Mouse (Mus musculus): ENCODE results near the gene Tmem108. TPM values are rescaled to one million over a fixed set of nuclear protein-coding genes. Genes with fewer than 3 reads are reported as not detected.

The Tmem108 gene
- total and polyA plus RNA-seq, 2 experiments from 2014 or later = 23.5 to 25.1 TPM

- no peaks in the 10 kb centered on the region for H3K36me3 ChIP-seq (replicated peaks; ENCODE audit: control insufficient read depth, insufficient read depth, low read length)
- TF ChIP-seq EP300 (IDR thresholded peaks at IDR 0.05; ENCODE audit: low read depth) (no peak), CTCF (IDR thresholded peaks at IDR 0.05; ENCODE audit: low read depth) (no peak)
- ATAC-seq (ENCODE audit: insufficient read depth, low read depth) (no peak), DNase-seq (ENCODE audit: low spot score) (no peak)
- H3K27me3 ChIP-seq (ENCODE audit: control insufficient read depth, insufficient read depth, low read length) = no peaks in the 10 kb centered on the region
- no peak overlapping the region for H3K4me3 ChIP-seq (ENCODE audit: low read depth, low read length)
- WGBS = 40% methylated on average over 10 of the region's 10 CpGs
- H3K4me1 ChIP-seq (ENCODE audit: control insufficient read depth, insufficient read depth) = peaks cover 17% of the 10 kb centered on the region
- no peak overlapping the region for H3K4me2 ChIP-seq (ENCODE audit: low read depth, low read length)
- no peak overlapping the region for H3K9ac ChIP-seq (replicated peaks; ENCODE audit: low read depth, low read length)
- no peak overlapping the region for H3K27ac ChIP-seq (ENCODE audit: low read depth)
- H3K9me3 ChIP-seq (replicated peaks; ENCODE audit: control insufficient read depth, low read length) = no peaks in the 10 kb centered on the region
These were observed 107.5 kb downstream of the Tmem108 start for GRCm38 (mm10) chr9:103653995-103654587.

GRCm38 (mm10) chr9:103652127-103652882, 109.3 kb downstream of the Tmem108 start:
- no peaks in the 10 kb centered on the region for H3K36me3 ChIP-seq (replicated peaks; ENCODE audit: control insufficient read depth, insufficient read depth, low read length)
- no peak overlapping the region for H3K27ac ChIP-seq (ENCODE audit: low read depth)
- ATAC-seq (ENCODE audit: insufficient read depth, low read depth) (no peak), DNase-seq (ENCODE audit: low spot score) (no peak)
- WGBS = 66% methylated on average over 8 of the region's 8 CpGs
- H3K4me2 ChIP-seq (ENCODE audit: low read depth, low read length) = no peak overlapping the region
- no peak overlapping the region for H3K4me3 ChIP-seq (ENCODE audit: low read depth, low read length)
- no peak overlapping the region for H3K9ac ChIP-seq (replicated peaks; ENCODE audit: low read depth, low read length)
- TF ChIP-seq CTCF (IDR thresholded peaks at IDR 0.05; ENCODE audit: low read depth) (no peak), EP300 (IDR thresholded peaks at IDR 0.05; ENCODE audit: low read depth) (no peak)
- no peaks in the 10 kb centered on the region for H3K27me3 ChIP-seq (ENCODE audit: control insufficient read depth, insufficient read depth, low read length)
- no peaks in the 10 kb centered on the region for H3K9me3 ChIP-seq (replicated peaks; ENCODE audit: control insufficient read depth, low read length)
- peaks cover 12% of the 10 kb centered on the region for H3K4me1 ChIP-seq (ENCODE audit: control insufficient read depth, insufficient read depth)

DNA sequence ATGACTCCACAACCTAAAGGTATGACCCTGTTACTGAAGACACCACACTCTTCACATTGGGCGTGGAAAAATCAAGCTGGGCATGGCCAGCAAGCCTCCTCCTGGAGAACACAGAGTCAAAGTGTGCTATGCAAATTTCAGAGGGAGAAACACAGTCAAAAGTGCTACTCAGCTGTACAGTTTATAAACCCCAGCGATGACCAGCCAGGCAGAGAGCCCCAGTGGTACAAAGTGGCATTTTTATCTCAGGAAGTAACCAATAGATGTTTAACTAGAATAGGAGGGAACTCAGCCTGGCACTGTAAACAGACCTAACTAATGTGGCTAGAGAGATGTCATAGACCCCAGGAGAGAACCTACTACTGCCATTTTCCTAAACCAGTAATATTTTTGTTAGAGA, 115.0 kb downstream of the Tmem108 start:
- no peaks in the 10 kb centered on the region for H3K9me3 ChIP-seq (replicated peaks; ENCODE audit: control insufficient read depth, low read length)
- no peak for TF ChIP-seq EP300 (IDR thresholded peaks at IDR 0.05; ENCODE audit: low read depth)
- no peak for TF ChIP-seq CTCF (IDR thresholded peaks at IDR 0.05; ENCODE audit: low read depth)
- ATAC-seq (ENCODE audit: insufficient read depth, low read depth) = no peak
- no peak overlapping the region for H3K4me3 ChIP-seq (ENCODE audit: low read depth, low read length)
- no peaks in the 10 kb centered on the region for H3K27me3 ChIP-seq (ENCODE audit: control insufficient read depth, insufficient read depth, low read length)
- H3K9ac ChIP-seq (replicated peaks; ENCODE audit: low read depth, low read length) = no peak overlapping the region
- H3K4me1 ChIP-seq (ENCODE audit: control insufficient read depth, insufficient read depth) = no peaks in the 10 kb centered on the region
- 80% methylated on average over 2 of the region's 2 CpGs for WGBS
- H3K27ac ChIP-seq (ENCODE audit: low read depth) = no peak overlapping the region
- no peaks in the 10 kb centered on the region for H3K36me3 ChIP-seq (replicated peaks; ENCODE audit: control insufficient read depth, insufficient read depth, low read length)
- H3K4me2 ChIP-seq (ENCODE audit: low read depth, low read length) = no peak overlapping the region
- no peak for DNase-seq (ENCODE audit: low spot score)

GRCm38 (mm10) chr9:103645724-103646123, 115.9 kb downstream of the Tmem108 start:
- Histone ChIP-seq H3K4me2 (ENCODE audit: low read depth, low read length) (no peak overlapping the region), H3K36me3 (replicated peaks; ENCODE audit: control insufficient read depth, insufficient read depth, low read length) (no peaks in the 10 kb centered on the region), H3K9ac (replicated peaks; ENCODE audit: low read depth, low read length) (no peak overlapping the region), H3K9me3 (replicated peaks; ENCODE audit: control insufficient read depth, low read length) (no peaks in the 10 kb centered on the region), H3K4me1 (ENCODE audit: control insufficient read depth, insufficient read depth) (no peaks in the 10 kb centered on the region), H3K4me3 (ENCODE audit: low read depth, low read length) (no peak overlapping the region), H3K27ac (ENCODE audit: low read depth) (no peak overlapping the region), H3K27me3 (ENCODE audit: control insufficient read depth, insufficient read depth, low read length) (no peaks in the 10 kb centered on the region)
- 82% methylated on average over 7 of the region's 7 CpGs for WGBS
- DNase-seq (ENCODE audit: low spot score) (no peak), ATAC-seq (ENCODE audit: insufficient read depth, low read depth) (no peak)
- no peak for TF ChIP-seq CTCF (IDR thresholded peaks at IDR 0.05; ENCODE audit: low read depth)
- no peak for TF ChIP-seq EP300 (IDR thresholded peaks at IDR 0.05; ENCODE audit: low read depth)

DNA sequence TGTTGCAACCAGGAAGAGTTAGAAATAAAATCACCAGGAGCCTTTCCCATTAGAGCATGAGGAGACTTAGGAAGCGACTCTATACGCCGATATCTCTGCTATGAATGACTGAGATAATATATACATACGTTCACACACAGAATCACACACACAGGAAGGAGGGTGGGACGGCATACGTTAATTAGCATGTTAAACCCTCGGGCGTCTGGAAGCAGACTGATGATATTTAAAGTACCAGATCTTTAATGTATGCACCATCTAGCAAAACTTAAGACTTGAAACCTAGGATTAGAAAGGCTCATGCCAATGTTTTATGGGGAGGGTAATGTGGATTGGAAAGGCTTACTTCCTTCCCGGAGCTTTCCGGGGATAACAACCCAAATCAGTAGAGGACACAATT, 119.3 kb downstream of the Tmem108 start:
- H3K9me3 ChIP-seq (replicated peaks; ENCODE audit: control insufficient read depth, low read length) = no peaks in the 10 kb centered on the region
- no peak for DNase-seq (ENCODE audit: low spot score)
- H3K4me1 ChIP-seq (ENCODE audit: control insufficient read depth, insufficient read depth) = no peaks in the 10 kb centered on the region
- H3K4me2 ChIP-seq (ENCODE audit: low read depth, low read length) = no peak overlapping the region
- ATAC-seq (ENCODE audit: insufficient read depth, low read depth) = no peak
- H3K4me3 ChIP-seq (ENCODE audit: low read depth, low read length) = no peak overlapping the region
- no peak for TF ChIP-seq CTCF (IDR thresholded peaks at IDR 0.05; ENCODE audit: low read depth)
- no peak for TF ChIP-seq EP300 (IDR thresholded peaks at IDR 0.05; ENCODE audit: low read depth)
- H3K27ac ChIP-seq (ENCODE audit: low read depth) = no peak overlapping the region
- WGBS = 65% methylated on average over 10 of the region's 10 CpGs
- no peaks in the 10 kb centered on the region for H3K36me3 ChIP-seq (replicated peaks; ENCODE audit: control insufficient read depth, insufficient read depth, low read length)
- no peaks in the 10 kb centered on the region for H3K27me3 ChIP-seq (ENCODE audit: control insufficient read depth, insufficient read depth, low read length)
- no peak overlapping the region for H3K9ac ChIP-seq (replicated peaks; ENCODE audit: low read depth, low read length)

Measured in heart, postnatal 0 days (tissue).